Mouse (Mus musculus) c-Kit-positive CD71-negative TER-119-negative erythroid progenitor cells, embryonic 14.5 days (primary cell): ENCODE measurements around the gene Itgb1bp2.
A peak's percentile ranks its signal among the peaks of the same experiment; 100 is the strongest.

Source experiments
- DNase-seq: peaks from one replicate; pipeline ENCODE4 v3.0.0-alpha.2; 2013; ENCODE audit warnings: low read depth

The Itgb1bp2 gene

GRCm38 (mm10) chrX:101448886-101449475 is at the start of gene Itgb1bp2:
Gene Itgb1bp2, plus strand, starts transcription at chrX:101449088.
- DNase-seq: no peak

GRCm38 (mm10) chrX:101418946-101419724 is 29.8 kb upstream of the Itgb1bp2 start:
- DNase-seq: no peak

GRCm38 (mm10) chrX:101419725-101420699 is 28.9 kb upstream of the Itgb1bp2 start:
- DNase-seq: peak; percentile 61

GRCm38 (mm10) chrX:101420700-101421095 is 28.2 kb upstream of the Itgb1bp2 start, which contains the start of gene Zmym3:
Gene Zmym3, minus strand, starts transcription at chrX:101420849.
- no peak for DNase-seq

GRCm38 (mm10) chrX:101423462-101423861 is 25.4 kb upstream of the Itgb1bp2 start:
- DNase-seq: no peak

GRCm38 (mm10) chrX:101427774-101428173 is 21.1 kb upstream of the Itgb1bp2 start:
- peak; percentile 24 for DNase-seq

GRCm38 (mm10) chrX:101428785-101429141 is 20.1 kb upstream of the Itgb1bp2 start:
- DNase-seq: no peak

GRCm38 (mm10) chrX:101429142-101429949 is 19.5 kb upstream of the Itgb1bp2 start, which contains the start of gene Nono:
Gene Nono, plus strand, starts transcription at chrX:101429318.
- DNase-seq: peak; percentile 84

GRCm38 (mm10) chrX:101429976-101430375 is 18.9 kb upstream of the Itgb1bp2 start:
- DNase-seq: no peak

- no peak for DNase-seq
Measured at GRCm38 (mm10) chrX:101451147-101451546, 2.3 kb downstream of the Itgb1bp2 start.

- no peak for DNase-seq
Measured at GRCm38 (mm10) chrX:101451591-101451990, 2.7 kb downstream of the Itgb1bp2 start.

- DNase-seq: no peak
Measured at GRCm38 (mm10) chrX:101472202-101472601, 23.3 kb downstream of the Itgb1bp2 start.

GRCm38 (mm10) chrX:101481604-101482350 is 32.9 kb downstream of the Itgb1bp2 start:
- no peak for DNase-seq

- peak; percentile 31 for DNase-seq
Measured at GRCm38 (mm10) chrX:101486487-101487152, 37.7 kb downstream of the Itgb1bp2 start.
